Mouse (Mus musculus) brain, adult 2 months (tissue): ENCODE data around the gene Adgrl1.
"Not testable (repeated sequence)": the region's sequence is repeated elsewhere in the genome, so short reads cannot be mapped to it uniquely, and the experiment has no call there.

ENCODE experiments used
- DNase-seq: peaks from one replicate; pipeline ENCODE4 v3.0.0; 2011; ENCODE audit warnings: low read depth, low spot score

Gene Adgrl1

GRCm38 (mm10) chr8:83955106-83955957, 55.4 kb downstream of the Adgrl1 start, which contains the start of the genes Gm10644 and Asf1b:
Gene Gm10644 (minus strand): TSS chr8:83955205.
Gene Asf1b (plus strand): TSS chr8:83955507.
- DNase-seq: peak; percentile 100

GRCm38 (mm10) chr8:83955958-83956218, 56.0 kb downstream of the Adgrl1 start:
- DNase-seq: no peak

- DNase-seq: peak; percentile 54
Observed at GRCm38 (mm10) chr8:83956789-83957188, 56.9 kb downstream of the Adgrl1 start.

- DNase-seq: peak; percentile 23
Observed at GRCm38 (mm10) chr8:83964015-83964765, 64.3 kb downstream of the Adgrl1 start.

GRCm38 (mm10) chr8:83967701-83968100, 67.8 kb downstream of the Adgrl1 start:
- DNase-seq: no peak

- no peak for DNase-seq
Observed at GRCm38 (mm10) chr8:83971121-83971520, 71.2 kb downstream of the Adgrl1 start.

GRCm38 (mm10) chr8:83971661-83972060, 71.8 kb downstream of the Adgrl1 start:
- DNase-seq: no peak

GRCm38 (mm10) chr8:83972150-83973120, 72.5 kb downstream of the Adgrl1 start, which contains the start of gene Prkaca:
Gene Prkaca (plus strand): TSS chr8:83972993.
- DNase-seq: peak; percentile 100

GRCm38 (mm10) chr8:83973161-83974031, 73.5 kb downstream of the Adgrl1 start:
- peak; percentile 60 for DNase-seq

GRCm38 (mm10) chr8:83974521-83974920, 74.6 kb downstream of the Adgrl1 start:
- DNase-seq: no peak

GRCm38 (mm10) chr8:83976101-83976630, 76.3 kb downstream of the Adgrl1 start:
- no peak for DNase-seq

GRCm38 (mm10) chr8:83976779-83977350, 77.0 kb downstream of the Adgrl1 start:
- no peak for DNase-seq

GRCm38 (mm10) chr8:83977646-83978045, 77.7 kb downstream of the Adgrl1 start:
- no peak for DNase-seq

GRCm38 (mm10) chr8:83978200-83978599, 78.3 kb downstream of the Adgrl1 start:
- no peak for DNase-seq

GRCm38 (mm10) chr8:83980250-83980649, 80.3 kb downstream of the Adgrl1 start:
- no peak for DNase-seq

GRCm38 (mm10) chr8:83980845-83981244, 80.9 kb downstream of the Adgrl1 start:
- no peak for DNase-seq

- DNase-seq: no peak
Observed at GRCm38 (mm10) chr8:83981533-83981932, 81.6 kb downstream of the Adgrl1 start.

- DNase-seq: no peak
Observed at GRCm38 (mm10) chr8:83982449-83982848, 82.5 kb downstream of the Adgrl1 start.

- DNase-seq: not testable (repeated sequence)
Observed at GRCm38 (mm10) chr8:83983222-83983621, 83.3 kb downstream of the Adgrl1 start.

GRCm38 (mm10) chr8:83989243-83989642, 89.3 kb downstream of the Adgrl1 start:
- no peak for DNase-seq
